Mouse (Mus musculus): Measurements from ENCODE around the gene E130116L18Rik.
"Not testable (repeated sequence)": the region's sequence is repeated elsewhere in the genome, so short reads cannot be mapped to it uniquely, and the experiment has no call there.

E130116L18Rik gene

GRCm38 (mm10) chr5:25181004-25181531, 41.9 kb downstream of the E130116L18Rik start, which contains the start of gene Galntl5:
TSS of gene Galntl5 (plus strand) at chr5:25181460.
- DNase-seq (ENCODE audit: low read depth, low spot score), result no peak

- no peak for DNase-seq (ENCODE audit: low read depth, low spot score)
Measured at GRCm38 (mm10) chr5:25179936-25180488, 42.9 kb downstream of the E130116L18Rik start.

GRCm38 (mm10) chr5:25179284-25179683, 43.7 kb downstream of the E130116L18Rik start:
- no peak for DNase-seq (ENCODE audit: low read depth, low spot score)

- DNase-seq (ENCODE audit: low read depth, low spot score), result not testable (repeated sequence)
Measured at GRCm38 (mm10) chr5:25178543-25178942, 44.4 kb downstream of the E130116L18Rik start.

GRCm38 (mm10) chr5:25177937-25178336, 45.0 kb downstream of the E130116L18Rik start:
- not testable (repeated sequence) for DNase-seq (ENCODE audit: low read depth, low spot score)
